Mouse (Mus musculus) frontal cortex, postnatal 10 days (tissue): ENCODE measurements around the gene Tnip3.
A peak's percentile ranks its signal among the peaks of the same experiment; 100 is the strongest.

Experiments used
- DNase-seq, 2 experiments: peaks; one replicate each; pipeline ENCODE4 v3.0.0; 2022; ENCODE audit warnings: low spot score in 2 of 2, mixed read lengths in 1 of 2

Gene Tnip3

DNA sequence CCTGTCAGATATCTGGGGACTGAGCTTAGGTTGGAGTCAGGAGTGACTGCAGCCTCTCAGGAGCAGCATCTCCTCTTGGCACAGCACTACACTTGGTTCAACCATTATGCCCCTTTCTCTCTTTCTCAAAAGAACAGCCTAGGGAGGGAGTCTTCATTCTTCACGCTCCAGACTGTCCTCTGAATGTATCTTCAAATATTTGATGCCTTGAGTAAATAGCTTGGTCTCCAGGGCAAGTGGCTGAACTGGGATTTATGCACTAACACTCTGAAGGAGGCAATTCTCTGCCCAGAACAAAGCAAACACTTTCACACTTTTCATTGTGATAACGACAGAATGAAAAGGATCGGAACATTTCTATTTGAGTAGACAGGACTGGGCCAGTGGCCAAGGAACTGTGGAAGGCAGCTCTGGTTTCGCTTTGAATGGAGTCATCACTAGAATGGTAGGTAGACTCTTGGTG, 59.8 kb downstream of the Tnip3 start:
- DNase-seq: peak in 1 of 2 experiments; percentile 11

DNA sequence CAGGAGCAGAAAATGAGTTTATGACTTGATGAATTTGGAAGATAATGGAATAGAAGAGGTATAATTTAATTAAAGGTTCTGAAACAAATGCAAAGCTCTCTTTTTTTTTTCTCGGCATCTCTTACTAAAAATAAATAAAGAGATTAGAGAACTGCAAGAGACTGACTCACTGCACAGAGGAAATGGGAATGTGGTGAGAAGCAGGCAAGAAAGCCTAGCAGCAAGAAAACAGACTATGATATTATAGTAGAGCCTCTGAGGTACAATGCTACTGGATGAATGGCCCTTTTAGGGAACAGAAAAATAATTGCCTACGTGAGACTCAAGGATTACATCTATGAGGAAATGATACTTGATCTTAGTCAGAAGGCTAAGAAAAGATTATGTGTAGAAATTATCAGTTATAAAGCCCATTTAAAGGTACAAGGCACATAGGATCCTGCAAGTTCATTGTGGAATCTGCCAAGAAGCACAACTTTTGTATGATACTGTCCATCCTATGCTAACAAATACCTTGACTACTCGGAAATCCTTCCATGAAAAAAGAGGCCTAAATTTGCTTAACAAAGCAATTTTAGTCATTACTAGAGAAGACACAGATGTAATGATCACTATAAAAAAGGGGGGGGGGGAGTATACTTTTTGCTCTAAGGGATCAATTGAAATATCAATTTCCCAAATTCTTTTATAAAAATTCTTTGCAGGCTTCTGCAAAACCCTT, 60.4 kb downstream of the Tnip3 start:
- DNase-seq: no peak

DNA sequence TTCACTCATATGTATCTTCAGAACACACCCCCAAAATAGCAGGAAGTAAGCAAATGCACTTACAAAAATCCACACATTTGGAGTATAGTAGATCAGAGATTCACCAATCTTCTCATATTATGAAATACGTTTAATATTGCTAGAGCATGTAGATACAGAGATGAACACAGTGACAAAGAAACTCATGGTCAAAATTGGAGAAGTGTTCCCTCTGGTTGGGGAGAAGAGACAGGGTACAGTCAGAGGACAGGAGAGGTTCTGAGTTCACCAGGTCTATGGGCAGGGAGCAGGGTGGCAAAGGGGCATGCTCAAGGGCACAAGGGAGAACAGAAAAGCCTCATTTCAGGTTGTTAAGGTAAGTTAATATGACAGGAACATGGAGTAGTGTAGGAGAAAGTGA, 63.7 kb downstream of the Tnip3 start:
- no peak for DNase-seq

DNA sequence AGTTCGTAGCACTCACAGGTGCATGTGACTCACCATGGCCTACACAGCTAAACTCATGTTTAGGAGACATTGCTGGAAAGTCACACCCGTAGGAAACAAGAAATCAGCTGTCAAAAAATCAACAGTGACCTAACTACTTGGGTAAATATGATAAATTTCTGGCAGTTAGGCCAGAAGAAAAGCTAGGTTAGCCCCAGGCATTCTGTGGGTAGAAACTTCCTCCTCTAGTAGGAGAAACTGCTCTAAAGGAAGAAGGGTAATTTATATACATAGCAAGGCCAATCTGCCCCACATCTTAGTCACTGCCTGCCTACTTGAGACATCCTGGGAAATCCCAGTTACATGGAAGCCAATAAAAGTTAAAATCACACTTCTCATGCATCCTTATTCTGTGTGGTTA, 64.9 kb downstream of the Tnip3 start:
- no peak for DNase-seq

DNA sequence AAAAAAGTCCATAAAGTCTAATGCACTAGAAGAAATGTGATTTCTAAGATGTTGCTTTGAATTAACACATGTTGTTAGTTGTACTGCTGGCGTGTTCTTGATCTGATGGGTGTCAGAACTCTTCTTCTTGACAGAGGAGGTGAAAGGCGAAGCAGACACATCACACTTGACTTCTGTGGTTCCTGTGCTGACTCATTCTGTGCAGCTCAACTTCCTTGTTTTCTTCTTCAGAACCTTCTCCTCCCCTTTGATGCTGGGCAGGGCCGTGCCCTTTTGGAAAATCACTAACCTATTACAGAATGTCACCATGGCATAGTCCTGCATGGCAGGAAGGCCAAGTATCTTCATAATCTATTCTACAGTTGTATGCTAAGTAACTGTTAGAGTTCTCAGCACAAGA, 69.1 kb downstream of the Tnip3 start:
- no peak for DNase-seq

DNA sequence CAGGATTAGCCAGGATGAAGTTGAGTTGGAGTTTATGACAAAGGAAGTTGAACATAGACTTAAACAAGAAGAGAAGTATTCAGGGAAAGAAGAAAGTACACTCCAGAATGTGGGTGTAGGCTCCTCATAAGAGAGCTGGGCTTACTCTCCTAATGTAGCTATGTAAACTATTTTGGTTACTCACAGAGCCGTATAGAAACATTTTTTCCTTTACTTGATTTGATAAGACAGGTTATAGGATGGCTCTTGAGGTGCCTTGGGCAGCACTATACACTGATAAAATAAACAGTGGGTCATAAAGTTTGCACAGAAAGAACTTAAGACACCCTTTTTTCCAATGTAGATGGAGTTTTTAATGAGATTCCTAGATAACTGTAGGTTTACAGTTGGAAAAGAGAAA, 70.3 kb downstream of the Tnip3 start:
- DNase-seq: no peak

DNA sequence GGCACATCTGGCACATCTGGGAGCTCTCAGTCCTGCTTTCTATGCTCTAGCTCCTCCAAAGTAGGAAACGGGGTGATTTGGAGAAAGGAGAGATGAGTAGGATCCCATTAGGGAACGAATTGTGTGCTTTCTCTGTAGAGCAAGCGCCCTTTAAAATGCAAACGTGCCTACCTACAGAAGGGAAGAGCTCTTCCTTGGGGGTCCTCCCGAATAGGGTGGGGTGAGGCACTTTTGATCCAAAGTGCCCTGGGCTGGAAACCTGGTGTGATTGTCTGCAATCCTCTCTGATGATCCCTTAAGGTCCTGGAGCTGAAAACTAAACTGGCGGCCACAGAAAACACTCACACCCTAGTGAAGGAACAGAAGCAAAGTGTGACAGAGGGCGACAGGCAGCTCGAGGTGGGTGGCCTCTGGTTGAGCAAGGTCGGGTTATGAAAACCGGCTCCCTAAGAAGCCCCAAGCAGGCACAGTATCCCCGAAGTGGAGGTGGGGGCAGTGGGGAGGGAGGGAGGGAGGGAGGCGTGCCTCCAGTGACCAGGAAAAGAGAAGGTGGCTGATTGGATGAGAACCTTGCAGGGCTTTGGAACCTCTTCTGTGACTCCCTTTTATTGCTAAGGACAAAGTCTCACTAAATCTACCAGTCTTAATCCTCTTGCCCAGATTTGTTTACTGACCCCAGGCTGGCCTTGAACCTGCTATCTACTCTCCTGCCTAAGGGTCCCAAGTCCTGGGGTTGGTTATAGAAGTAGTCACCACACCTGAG, 72.1 kb downstream of the Tnip3 start:
- DNase-seq: no peak

DNA sequence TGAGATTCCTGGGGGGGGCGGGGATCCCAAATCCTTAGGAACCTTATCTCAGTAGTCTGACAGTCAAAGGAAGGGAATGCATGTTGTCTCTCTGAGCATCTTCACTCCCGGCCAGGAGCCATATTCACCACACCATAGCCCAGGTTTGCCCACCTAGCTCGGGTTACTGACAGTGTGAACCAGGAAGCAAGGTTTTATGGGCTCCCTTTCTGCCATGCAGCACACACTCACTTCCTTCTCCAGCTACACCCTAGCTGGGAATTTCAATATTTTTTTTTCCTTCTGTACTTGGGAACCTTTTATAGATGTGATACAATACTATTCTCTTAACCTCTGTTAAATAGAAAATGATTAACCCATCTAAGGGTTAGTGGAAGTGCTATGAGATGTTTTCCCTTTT, 73.4 kb downstream of the Tnip3 start:
- DNase-seq: no peak

DNA sequence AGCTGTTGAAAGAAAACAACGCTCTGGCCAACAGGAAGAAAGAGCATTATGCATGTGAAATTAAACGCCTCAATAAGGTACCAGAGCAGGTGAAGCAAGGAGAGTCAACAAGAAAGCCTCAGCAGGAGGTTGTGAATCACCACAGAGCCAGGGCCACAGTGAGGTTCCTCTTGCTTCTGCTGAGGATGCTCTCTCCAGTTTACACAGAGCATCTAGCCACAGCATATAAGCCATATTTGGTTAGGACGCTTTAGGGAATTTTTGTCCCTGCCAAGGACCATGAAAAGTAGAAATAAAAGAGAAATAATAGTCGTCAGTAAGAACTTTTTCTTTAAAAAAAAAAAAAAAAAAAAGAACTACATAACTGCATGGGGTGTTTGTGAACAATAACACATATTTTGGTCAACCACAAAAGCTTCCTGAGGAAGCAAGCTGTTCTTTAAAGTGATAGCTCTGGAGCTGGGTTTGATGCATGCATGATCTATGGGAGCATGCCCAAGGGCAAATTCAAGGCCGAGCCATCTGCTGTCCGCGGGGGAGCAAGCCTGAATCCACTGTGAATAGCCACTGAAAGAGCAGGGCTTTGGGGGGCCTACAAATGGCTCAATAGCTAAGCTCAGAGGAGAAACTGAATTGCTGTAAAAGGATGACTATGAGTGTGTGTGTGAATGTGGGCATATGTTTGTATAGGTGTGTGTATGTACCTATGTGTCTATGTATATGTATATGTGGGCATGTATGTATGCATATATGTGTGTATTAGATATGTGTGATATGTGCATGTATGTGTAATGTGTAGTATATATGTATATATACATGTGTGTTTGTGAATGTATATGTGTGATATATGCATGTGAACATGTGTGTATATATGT, 75.0 kb downstream of the Tnip3 start:
- no peak for DNase-seq

DNA sequence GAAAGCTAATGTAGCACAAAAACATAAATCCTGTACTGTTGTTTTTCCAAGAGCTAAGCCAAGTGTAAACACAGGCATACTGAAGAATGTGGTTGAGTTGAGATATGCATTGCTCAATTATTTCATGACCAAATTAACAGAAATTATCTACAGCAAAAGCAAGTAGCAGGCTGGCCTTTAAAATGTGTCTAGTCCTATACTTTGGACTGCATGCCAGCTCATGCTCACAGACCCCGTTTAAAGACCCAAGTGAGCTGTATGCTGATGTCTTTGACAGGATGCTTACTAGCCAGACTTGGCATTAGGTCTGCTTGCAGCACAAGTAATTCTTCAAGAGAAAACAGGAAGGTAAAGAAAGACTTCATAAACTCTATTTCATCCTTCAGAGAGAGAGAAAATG, 75.8 kb downstream of the Tnip3 start:
- no peak for DNase-seq

DNA sequence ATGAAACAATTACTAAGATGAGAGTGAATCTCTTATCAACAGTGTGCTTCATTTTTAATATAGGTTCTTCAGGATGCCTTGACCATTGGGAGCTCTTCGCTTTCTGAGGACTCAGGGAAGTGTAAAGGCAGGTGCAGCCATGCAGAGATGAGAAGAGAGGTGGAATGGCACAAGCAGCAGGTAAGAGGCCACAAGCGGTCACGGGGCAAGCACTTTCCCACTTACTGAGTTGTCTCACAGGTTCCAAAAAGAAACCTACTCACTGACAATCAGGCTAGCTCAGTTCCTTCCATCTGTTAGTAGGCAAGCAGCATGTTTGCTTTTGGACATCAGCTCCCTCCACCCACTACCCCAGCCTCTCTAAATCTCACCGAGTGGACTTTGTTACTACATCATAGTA, 80.7 kb downstream of the Tnip3 start:
- no peak for DNase-seq

DNA sequence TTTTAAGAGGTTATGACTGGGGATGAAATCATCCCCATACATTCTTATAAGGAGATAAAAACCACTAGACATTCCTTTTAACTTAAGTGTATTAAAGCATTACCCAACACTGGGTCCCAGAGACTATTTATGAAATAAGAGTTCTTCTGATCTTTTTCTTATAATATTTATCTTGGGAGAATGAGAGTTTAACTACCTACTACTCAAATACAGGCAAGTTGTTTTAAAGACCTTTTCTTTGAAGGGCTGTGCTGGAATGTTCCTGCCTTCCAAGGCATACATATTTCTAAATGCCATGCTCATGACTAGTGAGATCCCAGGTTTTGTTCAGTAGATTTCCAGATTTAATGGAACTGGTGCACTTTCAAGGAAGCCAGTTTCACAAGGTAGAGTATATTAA, 81.8 kb downstream of the Tnip3 start:
- no peak for DNase-seq

DNA sequence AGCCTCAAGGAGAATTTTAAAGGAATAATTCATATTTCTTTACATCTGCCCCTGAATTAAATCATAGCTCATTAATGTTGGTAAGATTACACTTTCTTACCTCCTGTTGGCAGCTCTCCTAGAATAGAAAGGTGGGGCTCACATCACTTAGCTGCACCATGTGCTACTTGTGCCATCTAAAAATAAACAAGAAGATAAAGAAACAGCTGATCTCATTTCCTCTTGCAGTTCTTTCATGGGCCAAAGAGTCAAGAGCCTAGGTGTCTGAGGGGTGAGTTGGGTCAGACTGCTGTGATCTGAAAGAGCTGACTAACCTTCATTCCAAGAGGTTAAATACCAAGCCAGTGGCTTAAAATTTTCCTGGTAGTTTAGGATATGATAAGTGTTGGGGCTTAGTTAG, 86.7 kb downstream of the Tnip3 start:
- DNase-seq: no peak

DNA sequence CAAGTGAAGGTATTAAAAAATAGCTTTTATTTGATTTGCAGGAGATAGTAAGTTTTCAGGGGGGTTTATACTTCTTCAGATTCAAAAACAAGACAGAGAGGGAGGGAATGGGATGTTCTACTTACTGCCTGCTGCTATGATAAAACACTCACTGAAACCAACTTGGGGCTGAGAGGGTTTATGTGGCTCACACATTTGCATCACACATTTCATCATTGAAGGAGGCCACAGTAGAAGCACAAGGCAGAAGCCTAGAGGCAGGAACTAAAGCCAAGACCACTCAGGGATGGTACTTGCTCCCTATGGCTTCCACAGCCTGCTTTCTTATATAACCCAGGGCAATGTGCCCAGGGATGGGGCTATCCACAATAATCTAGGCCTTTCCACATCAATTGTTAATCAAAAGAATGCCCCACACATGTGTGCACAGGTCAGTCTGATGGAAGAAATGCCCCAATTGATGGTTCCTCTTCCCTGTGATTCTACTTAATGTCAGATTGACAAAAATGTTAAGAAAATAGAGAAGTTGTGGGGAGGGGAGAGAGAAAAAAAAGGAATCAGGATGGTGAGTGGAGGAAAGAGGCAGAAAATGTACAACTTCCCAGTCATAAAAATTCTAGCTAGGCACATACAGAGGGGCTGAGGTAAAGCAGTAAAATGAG, 88.9 kb downstream of the Tnip3 start:
- no peak for DNase-seq

DNA sequence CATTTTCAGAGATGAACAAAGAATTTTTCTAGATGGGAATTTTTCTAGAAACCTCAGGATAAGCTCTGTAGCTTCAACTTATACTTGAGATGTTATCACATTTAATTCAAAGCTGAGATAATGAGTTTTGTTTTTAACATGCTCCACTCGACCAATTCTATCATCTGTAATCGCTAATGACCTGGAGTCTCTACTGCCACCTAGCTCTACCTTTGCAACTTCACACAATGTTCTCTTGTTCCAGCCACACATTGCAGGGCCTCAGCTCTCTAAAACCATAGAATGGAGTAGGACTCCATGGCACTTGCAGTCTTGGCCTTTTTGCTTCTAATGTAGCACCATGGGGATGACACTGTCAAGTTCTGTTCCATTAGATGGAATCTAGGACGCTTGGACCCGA, 90.5 kb downstream of the Tnip3 start:
- no peak for DNase-seq

DNA sequence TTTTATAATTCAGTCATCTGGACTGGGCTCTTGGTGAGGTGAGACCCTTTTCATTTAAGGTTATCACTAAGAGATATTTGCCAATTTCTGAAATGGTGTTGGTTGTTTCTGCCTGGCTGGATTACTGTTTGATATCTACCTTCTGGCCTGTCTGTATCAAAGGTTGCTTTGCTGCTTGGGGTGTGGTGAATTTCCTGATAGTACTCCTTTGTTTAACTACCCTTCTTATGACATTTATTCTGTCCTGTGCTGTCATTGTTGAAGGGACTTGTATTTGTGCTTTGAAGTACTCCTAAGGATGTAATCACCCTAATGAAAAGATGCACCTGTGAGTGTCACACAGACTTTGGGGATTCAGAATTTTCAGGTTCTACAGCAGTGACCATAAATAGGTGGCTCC, 96.1 kb downstream of the Tnip3 start:
- no peak for DNase-seq

DNA sequence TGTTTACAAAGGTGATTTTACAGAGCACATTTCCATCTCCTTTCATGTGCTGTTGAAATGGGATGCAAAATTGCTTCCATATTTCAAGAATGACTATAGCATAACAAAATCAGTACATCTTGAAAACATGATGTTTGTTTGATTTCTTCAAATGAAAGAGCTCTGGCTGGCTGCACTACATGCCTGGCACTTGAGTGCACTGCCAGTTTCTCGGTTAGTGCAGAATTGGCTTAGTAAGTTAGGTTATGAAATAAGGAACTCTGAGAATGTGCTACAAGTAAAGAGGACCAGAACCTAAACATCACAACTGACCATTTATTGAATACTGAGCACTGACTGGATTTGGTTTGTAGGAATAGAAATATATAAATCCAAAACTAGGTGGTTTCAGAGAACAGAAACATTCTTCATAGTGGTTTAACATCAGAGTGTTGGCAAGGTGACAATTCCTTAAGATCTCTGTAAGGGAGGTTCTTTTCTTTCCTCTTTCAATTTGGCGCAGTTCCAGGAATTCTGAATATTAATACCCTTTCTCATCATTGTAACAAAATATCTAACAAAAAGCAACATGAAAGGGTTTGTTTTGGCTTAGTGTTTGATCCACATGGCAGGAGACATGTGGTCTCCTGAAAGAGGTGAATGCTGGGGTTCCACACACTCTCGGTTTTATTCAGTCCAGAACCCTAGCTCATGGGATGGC, 98.1 kb downstream of the Tnip3 start:
- DNase-seq: no peak

DNA sequence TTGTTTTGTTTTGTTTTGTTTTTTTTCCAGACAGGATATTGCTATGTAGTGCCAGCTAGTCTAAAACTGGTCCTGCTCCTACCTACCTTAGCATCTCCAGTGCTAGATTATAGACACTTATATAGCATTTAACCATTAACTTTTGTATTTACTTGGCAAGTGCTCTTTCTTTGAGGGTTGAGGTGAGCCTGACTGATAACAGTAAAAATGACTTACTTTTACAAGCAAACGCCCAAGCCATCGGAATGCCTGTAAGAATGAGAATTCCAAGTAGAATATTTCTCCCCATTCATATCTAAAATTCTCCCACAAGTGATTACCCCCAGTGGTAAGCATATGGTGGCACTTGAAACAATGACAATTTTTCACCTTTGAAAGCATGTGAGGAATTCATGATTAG, 105.5 kb downstream of the Tnip3 start:
- no peak for DNase-seq

DNA sequence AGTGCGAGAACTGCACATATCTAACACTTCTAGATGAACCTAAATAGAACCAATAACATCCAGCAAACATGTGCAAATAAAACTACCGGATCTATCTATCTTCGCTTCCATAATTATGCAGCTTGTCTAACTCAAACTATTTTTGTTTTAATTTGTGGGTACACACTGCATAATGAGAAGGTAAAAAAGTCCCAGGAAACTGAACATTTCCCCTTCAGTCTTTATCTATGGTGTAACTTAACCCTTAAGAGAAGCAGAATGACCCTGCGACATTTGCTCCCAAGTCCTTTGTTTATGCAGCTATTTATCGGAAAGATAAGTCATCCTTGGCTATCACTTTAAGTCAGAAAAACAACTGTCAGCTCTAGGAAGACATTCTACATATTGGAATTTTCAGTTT, 107.1 kb downstream of the Tnip3 start:
- no peak for DNase-seq

DNA sequence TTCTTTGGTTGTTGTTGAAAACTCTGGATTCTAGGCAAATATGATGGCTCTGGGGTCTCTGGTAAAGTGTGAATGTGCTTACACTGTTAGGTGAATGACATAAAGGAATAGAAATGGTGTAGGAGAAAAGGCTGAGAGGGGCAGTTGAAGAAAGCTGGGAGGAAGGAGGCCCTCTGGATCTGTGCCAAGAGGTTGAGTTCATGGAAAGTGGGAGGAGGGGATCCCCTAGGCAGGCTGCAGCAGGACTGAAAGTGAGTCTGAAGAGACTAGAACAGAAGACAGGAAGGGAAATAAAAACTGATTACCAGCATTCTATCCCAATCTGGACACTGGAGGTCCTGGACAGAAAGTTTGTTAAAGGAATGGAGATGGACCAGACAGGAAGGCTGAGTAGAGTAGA, 117.3 kb downstream of the Tnip3 start:
- no peak for DNase-seq

DNA sequence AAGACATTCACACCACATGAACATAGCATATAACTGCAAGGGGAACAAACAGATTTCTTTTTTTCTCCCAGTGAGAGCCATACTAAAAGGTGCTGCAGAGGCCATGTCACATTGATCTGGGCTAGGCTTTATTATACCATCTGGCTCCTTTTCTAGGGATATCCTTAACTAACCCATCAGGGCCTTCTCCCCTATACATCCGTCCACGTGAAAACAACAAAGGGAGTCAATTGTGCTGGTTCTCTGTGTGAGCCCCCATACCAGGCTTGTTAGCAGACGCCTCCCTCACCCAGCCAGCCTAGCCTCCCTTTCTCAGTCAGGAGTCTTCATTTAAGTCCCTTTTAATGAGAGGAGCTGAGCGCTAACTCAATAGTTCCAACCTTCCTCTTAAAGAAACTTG, 119.0 kb downstream of the Tnip3 start:
- no peak for DNase-seq
